Mouse (Mus musculus): Measurements from ENCODE around the gene Piezo1. TPM values are rescaled to one million over a fixed set of nuclear protein-coding genes. Genes with fewer than 3 reads are reported as not detected.

The Piezo1 gene
- total and polyA plus RNA-seq, 3 experiments, result 21.1 to 59.7 (median 41.6) TPM

DNA sequence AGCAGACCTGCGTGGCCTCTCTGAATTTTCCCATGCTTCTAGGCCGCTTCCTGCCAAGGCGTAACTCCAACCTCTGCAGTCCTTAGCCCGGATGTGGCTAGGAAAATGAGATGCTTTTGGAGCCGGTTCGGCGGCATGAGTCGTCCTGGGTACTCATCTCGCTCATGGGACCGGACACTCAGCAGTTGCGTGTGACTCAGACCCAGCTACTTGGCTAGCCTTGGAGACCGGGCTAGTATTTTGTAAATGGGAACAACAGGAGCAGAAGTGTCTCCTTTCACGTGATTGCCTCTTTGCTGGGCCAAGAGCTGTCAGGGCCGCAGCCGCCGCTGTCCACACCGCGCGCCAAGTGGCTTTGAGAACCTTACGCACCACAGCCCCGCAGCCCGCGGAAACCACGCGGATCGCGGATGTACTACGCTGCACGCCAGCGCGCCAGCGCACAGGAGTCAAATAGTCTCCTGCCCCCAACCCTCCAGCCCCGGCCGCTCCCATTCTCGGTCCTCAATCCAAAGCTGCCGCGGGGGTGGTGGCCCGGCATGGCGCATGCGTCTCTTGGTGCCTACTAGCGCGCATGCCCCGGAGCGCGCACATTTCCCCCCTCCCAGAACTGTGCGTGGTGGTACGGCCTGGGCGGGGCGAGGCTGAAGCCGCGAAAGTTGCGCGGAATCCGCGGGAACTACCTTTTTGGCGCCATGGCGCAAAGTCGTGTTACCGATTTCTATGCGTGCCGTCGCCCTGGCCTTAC, 16.4 kb upstream of the Piezo1 start, which contains the start of gene Cdt1:
Gene Cdt1 (plus strand): TSS at position 655 of the 748 bp plus-strand sequence.
- peaks cover 5% of the 10 kb centered on the region for H3K9me3 ChIP-seq (replicated peaks; ENCODE audit: low read length)
- TF ChIP-seq MAZ (IDR thresholded peaks at IDR 0.05; ENCODE audit: low read depth, low read length) (0 out of 2 replicates have a peak, but pooled peaks have one; percentile 65), SIN3A (IDR thresholded peaks at IDR 0.05; ENCODE audit: low read length) (peak; percentile 93), UBTF (IDR thresholded peaks at IDR 0.05; ENCODE audit: low read depth, low read length) (no peak), TBP (conservative IDR thresholded peaks at IDR 0.05; ENCODE audit: low read depth, low read length) (peak; percentile 73), PAX5 (IDR thresholded peaks at IDR 0.05; ENCODE audit: low read length) (no peak), JUN (IDR thresholded peaks at IDR 0.05; ENCODE audit: insufficient read depth, low read depth, low read length) (no peak), ZKSCAN1 (IDR thresholded peaks at IDR 0.05; ENCODE audit: borderline replicate concordance, low read depth, low read length) (no peak), ZNF384 (IDR thresholded peaks at IDR 0.05; ENCODE audit: low read depth, low read length) (no peak), POLR2AphosphoS2 (IDR thresholded peaks at IDR 0.05; ENCODE audit: low read depth, low read length) (no peak; the same call in 1 of the 2 replicates), CHD1 (IDR thresholded peaks at IDR 0.05; ENCODE audit: low read depth, low read length) (peak; percentile 98), USF1 (IDR thresholded peaks at IDR 0.05; ENCODE audit: low read depth, low read length) (no peak), EP300 (IDR thresholded peaks at IDR 0.05; ENCODE audit: low read length) (no peak), HCFC1 (IDR thresholded peaks at IDR 0.05; ENCODE audit: low read depth, low read length) (peak; percentile 77), JUND (conservative IDR thresholded peaks at IDR 0.05; ENCODE audit: low read depth, low read length) (no peak), NRF1 (IDR thresholded peaks at IDR 0.05; ENCODE audit: low read depth, low read length) (peak; percentile 97), ELF1 (IDR thresholded peaks at IDR 0.05; ENCODE audit: low read depth, low read length) (peak; percentile 48), ETS1 (conservative IDR thresholded peaks at IDR 0.05; ENCODE audit: low read depth, low read length) (no peak), MXI1 (IDR thresholded peaks at IDR 0.05; ENCODE audit: low read depth, low read length) (peak; percentile 90), CTCF (conservative IDR thresholded peaks at IDR 0.05 in 1 of 2, IDR thresholded peaks at IDR 0.05 in 1 of 2; ENCODE audit: low read depth in 2 of 2, low read length in 2 of 2) (no peak), MEF2A (IDR thresholded peaks at IDR 0.05; ENCODE audit: borderline replicate concordance, low read depth, low read length) (peak; percentile 42; the same call in 1 of the 2 replicates), SMC3 (IDR thresholded peaks at IDR 0.05; ENCODE audit: low read depth, low read length) (no peak; the same call in 1 of the 2 replicates), IRF4 (IDR thresholded peaks at IDR 0.05; ENCODE audit: low read depth, low read length) (peak; percentile 66), MYC (IDR thresholded peaks at IDR 0.05; ENCODE audit: low read depth, low read length) (no peak; the same call in 1 of the 2 replicates), USF2 (conservative IDR thresholded peaks at IDR 0.05; ENCODE audit: low read depth, low read length) (no peak), ZC3H11A (IDR thresholded peaks at IDR 0.05; ENCODE audit: low read depth, low read length) (no peak), KAT2A (IDR thresholded peaks at IDR 0.05; ENCODE audit: insufficient replicate concordance, low read length) (peak; percentile 87), TCF12 (IDR thresholded peaks at IDR 0.05; ENCODE audit: low read depth, low read length) (peak; percentile 90), GABPA (IDR thresholded peaks at IDR 0.05; ENCODE audit: insufficient replicate concordance, low read depth, low read length) (no peak), CHD2 (IDR thresholded peaks at IDR 0.05; ENCODE audit: low read length) (peak; percentile 62), RCOR1 (conservative IDR thresholded peaks at IDR 0.05; ENCODE audit: low read depth, low read length) (peak; percentile 53; the same call in 1 of the 2 replicates), RAD21 (IDR thresholded peaks at IDR 0.05; ENCODE audit: low read depth, low read length) (no peak), POLR2A (IDR thresholded peaks at IDR 0.05; ENCODE audit: low read depth, low read length) (peak; percentile 90), E2F4 (IDR thresholded peaks at IDR 0.05; ENCODE audit: insufficient replicate concordance, low read depth, low read length) (peak; percentile 99), ZMIZ1 (IDR thresholded peaks at IDR 0.05; ENCODE audit: low read depth, low read length) (peak; percentile 96), NELFE (IDR thresholded peaks at IDR 0.05; ENCODE audit: low read depth, low read length) (peak; percentile 87), MAFK (IDR thresholded peaks at IDR 0.05; ENCODE audit: insufficient replicate concordance, low read length) (no peak), BHLHE40 (IDR thresholded peaks at IDR 0.05; ENCODE audit: low read depth, low read length) (peak; percentile 55), MAX (IDR thresholded peaks at IDR 0.05; ENCODE audit: low read length) (peak; percentile 91)
- in situ Hi-C loops (cut with MboI; ENCODE audit: low pct_ligation_motif_present, low pct_unique_long_range_greater_than_20kb, low sequenced_read_pairs), result no loop called here
- peaks cover 34 to 57% of the 10 kb centered on the region in 2 experiments for H3K36me3 ChIP-seq (replicated peaks in 1 of 2; ENCODE audit: control insufficient read depth in 1 of 2, insufficient read depth in 1 of 2, low read length in 1 of 2)
- H3K9ac ChIP-seq (ENCODE audit: insufficient read depth, low read depth), result peak within 1 kb of the TSS; percentile 99
- peak within 1 kb of the TSS; percentile 47 for H3K4me2 ChIP-seq (ENCODE audit: insufficient read depth, low read depth, poor library complexity, severe bottlenecking)
- DNase-seq (ENCODE audit: extremely low read depth), result peak; percentile 95
- dilution Hi-C loops (cut with MboI; ENCODE audit: extremely low pct_ligation_motif_present, extremely low pct_unique_long_range_greater_than_20kb, low sequenced_read_pairs), result no loop called here
- H3K4me1 ChIP-seq (ENCODE audit: control insufficient read depth in 1 of 2, insufficient read depth in 2 of 2), result peaks cover 9 to 30% of the 10 kb centered on the region in 2 experiments; a peak in 3 of 4 replicates
- peak within 1 kb of the TSS; percentile 99 for H3K27ac ChIP-seq (ENCODE audit: insufficient read depth, low read depth)
- H3K4me3 ChIP-seq (replicated peaks in 1 of 3; ENCODE audit: low read depth in 2 of 3, low read length in 2 of 3, poor library complexity in 1 of 3), result peak within 1 kb of the TSS; percentile 74 to 99 (median 80)
- H3K79me2 ChIP-seq (replicated peaks; ENCODE audit: control insufficient read depth, extremely low read depth, insufficient read depth, poor library complexity, severe bottlenecking), result peaks cover 13% of the 10 kb centered on the region
- H3K27me3 ChIP-seq (replicated peaks), result no peaks in the 10 kb centered on the region
